In genomic region chr17:80620786-80621423, GRCm38 (mm10) we compare ENCODE assay signal across 8 mouse cellular contexts. TPM values are rescaled to one million over a fixed set of nuclear protein-coding genes. Genes with fewer than 3 reads are reported as not detected.
DNase-seq lines count a peak whose midpoint lies in the region; ATAC-seq and TF ChIP-seq lines count a peak whose summit lies in the region.

No protein-coding gene starts in this region.

- H3K4me3 ChIP-seq in kidney, embryonic 16.5 days (ENCODE audit: low read length), result no peak overlapping the region
- H3K4me3 ChIP-seq in intestine, embryonic 15.5 days (replicated peaks), result no peak overlapping the region
- H3K4me3 ChIP-seq in limb, embryonic 11.5 days (ENCODE audit: low read depth, low read length), result no peak overlapping the region
- H3K4me3 ChIP-seq in midbrain, postnatal 0 days (ENCODE audit: low read depth, low read length), result no peak overlapping the region

- H3K9me3 ChIP-seq in kidney, embryonic 16.5 days (ENCODE audit: low read length), result no peaks in the 10 kb centered on the region
- H3K9me3 ChIP-seq in intestine, embryonic 15.5 days, result no peaks in the 10 kb centered on the region
- no peaks in the 10 kb centered on the region for H3K9me3 ChIP-seq in limb, embryonic 11.5 days (ENCODE audit: control insufficient read depth, low read length)
- no peaks in the 10 kb centered on the region for H3K9me3 ChIP-seq in midbrain, postnatal 0 days (ENCODE audit: low read length)

- peak; percentile 66 for DNase-seq in kidney, adult 18-20 months
- DNase-seq in cerebellum, adult 9-10 months, result peak; percentile 78
- peak; percentile 47 to 87 for DNase-seq in frontal cortex, adult 2 months (ENCODE audit: extremely low spot score in 1 of 2, low spot score in 1 of 2)
- DNase-seq in limb, embryonic 11.5 days (ENCODE audit: low spot score), result peak; percentile 72
- DNase-seq in midbrain, postnatal 0 days (ENCODE audit: low spot score), result peak; percentile 69
- peak; percentile 38 to 77 for DNase-seq in spleen, postnatal 4 days (ENCODE audit: low spot score in 2 of 2)

- no peaks in the 10 kb centered on the region for H3K27me3 ChIP-seq in kidney, embryonic 16.5 days (ENCODE audit: insufficient read depth, low read length)
- no peaks in the 10 kb centered on the region for H3K27me3 ChIP-seq in intestine, embryonic 15.5 days (replicated peaks)
- no peaks in the 10 kb centered on the region for H3K27me3 ChIP-seq in limb, embryonic 11.5 days (ENCODE audit: control insufficient read depth, insufficient read depth, low read length)
- no peaks in the 10 kb centered on the region for H3K27me3 ChIP-seq in midbrain, postnatal 0 days (ENCODE audit: insufficient read depth, low read length)

- no peak for ATAC-seq in kidney, embryonic 16.5 days (ENCODE audit: low FRiP score, low TSS enrichment)
- ATAC-seq in intestine, embryonic 15.5 days, result peak; percentile 82
- ATAC-seq in limb, embryonic 11.5 days (ENCODE audit: insufficient number of reproducible peaks, low FRiP score, low TSS enrichment, low read depth), result no peak
- ATAC-seq in midbrain, postnatal 0 days (ENCODE audit: low FRiP score), result peak; percentile 65; the same call in 1 of the 2 replicates

- no peak overlapping the region for H3K27ac ChIP-seq in kidney, embryonic 16.5 days (ENCODE audit: low read length)
- no peak overlapping the region for H3K27ac ChIP-seq in intestine, embryonic 15.5 days
- no peak overlapping the region for H3K27ac ChIP-seq in limb, embryonic 11.5 days (replicated peaks; ENCODE audit: low read depth, low read length)
- H3K27ac ChIP-seq in midbrain, postnatal 0 days (ENCODE audit: low read depth, low read length), result no peak overlapping the region

- H3K9ac ChIP-seq in kidney, embryonic 16.5 days (replicated peaks; ENCODE audit: low read length), result no peak overlapping the region
- no peak overlapping the region for H3K9ac ChIP-seq in intestine, embryonic 15.5 days
- no peak overlapping the region for H3K9ac ChIP-seq in limb, embryonic 11.5 days (ENCODE audit: low read length)
- H3K9ac ChIP-seq in midbrain, postnatal 0 days (replicated peaks; ENCODE audit: low read length, poor library complexity, severe bottlenecking), result no peak overlapping the region

- WGBS in kidney, embryonic 16.5 days, result 60% methylated on average over 5 of the region's 5 CpGs
- WGBS in intestine, embryonic 15.5 days, result 48% methylated on average over 5 of the region's 5 CpGs
- 67% methylated on average over 5 of the region's 5 CpGs for WGBS in limb, embryonic 11.5 days
- WGBS in midbrain, postnatal 0 days, result 59% methylated on average over 5 of the region's 5 CpGs

- H3K4me1 ChIP-seq in kidney, embryonic 16.5 days (ENCODE audit: insufficient read depth, low read length), result no peaks in the 10 kb centered on the region
- no peaks in the 10 kb centered on the region for H3K4me1 ChIP-seq in intestine, embryonic 15.5 days (replicated peaks)
- no peaks in the 10 kb centered on the region for H3K4me1 ChIP-seq in limb, embryonic 11.5 days (ENCODE audit: control insufficient read depth, insufficient read depth, low read length)
- H3K4me1 ChIP-seq in midbrain, postnatal 0 days (ENCODE audit: insufficient read depth, low read length), result no peaks in the 10 kb centered on the region

- peak; percentile 87 for TF ChIP-seq CTCF in midbrain, postnatal 0 days (IDR thresholded peaks at IDR 0.05)

- H3K36me3 ChIP-seq in kidney, embryonic 16.5 days (ENCODE audit: insufficient read depth, low read length), result peaks cover 5% of the 10 kb centered on the region; the same call in 1 of the 2 replicates
- no peaks in the 10 kb centered on the region for H3K36me3 ChIP-seq in intestine, embryonic 15.5 days
- H3K36me3 ChIP-seq in limb, embryonic 11.5 days (ENCODE audit: control insufficient read depth, insufficient read depth, low read length), result no peaks in the 10 kb centered on the region
- H3K36me3 ChIP-seq in midbrain, postnatal 0 days (ENCODE audit: insufficient read depth, low read length), result peaks cover 7% of the 10 kb centered on the region

- H3K4me2 ChIP-seq in kidney, embryonic 16.5 days (replicated peaks; ENCODE audit: low read depth, low read length), result no peak overlapping the region
- no peak overlapping the region for H3K4me2 ChIP-seq in intestine, embryonic 15.5 days (replicated peaks)
- H3K4me2 ChIP-seq in limb, embryonic 11.5 days (ENCODE audit: low read depth, severe bottlenecking), result no peak overlapping the region
- H3K4me2 ChIP-seq in midbrain, postnatal 0 days (ENCODE audit: low read depth, low read length, poor library complexity, severe bottlenecking), result no peak overlapping the region

RNA-seq across cellular contexts. Expression of gene Cdkl4, which starts 43.3 kb away (rescaled TPM):
- 0.80 and 0.99 TPM in 2 replicates for polyA plus RNA-seq in kidney, embryonic 16.5 days (2015; fragmentation: Nextera tagmentation; extraction: Ambion mirVana)
- 7.3 and 8.9 TPM in 2 replicates for polyA plus RNA-seq in frontal cortex, adult 2 months (2012; rRNA removed)
- polyA plus RNA-seq in intestine, embryonic 15.5 days (2015; fragmentation: Nextera tagmentation; extraction: Ambion mirVana), result 0.45 and 0.64 TPM in 2 replicates
- 0.55 and 0.61 TPM in 2 replicates for polyA plus RNA-seq in limb, embryonic 11.5 days (2014; fragmentation: Nextera tagmentation; extraction: Ambion mirVana)
- 6.9 and 7.9 TPM in 2 replicates for total RNA-seq in midbrain, postnatal 0 days (2014; rRNA removed)
- polyA plus RNA-seq in midbrain, postnatal 0 days (2015; fragmentation: Nextera tagmentation; extraction: Ambion mirVana), result 5.4 and 6.0 TPM in 2 replicates

Comparison
In these comparisons a context has a peak if more than half of its experiments do, and no peak if none do; other contexts are left out.
1. ATAC-seq: peak in intestine, embryonic 15.5 days (single experiment) and midbrain, postnatal 0 days (single experiment); none in kidney, embryonic 16.5 days (single experiment) and limb, embryonic 11.5 days (single experiment).
2. Peak in every context shown above with its lines, with median percentiles within 50 percentile points of each other: DNase-seq.